Mouse (Mus musculus) bone marrow, adult 2 months (tissue): ENCODE measurements at regions not wholly inside any gene's neighbourhood (a gene's known extent, or its start where the extent isn't known, plus 50 kb on each side); places are given as distances from the start of the nearest gene placed in this dataset.

Experiments used
- CTCF ChIP-seq: fragments of 200-500 bp; IDR thresholded peaks from 2 replicates; pipeline ENCODE4 v1.5.1; 2011; ENCODE audit warnings: low read length, control low read depth; ENCODE audit not compliant: control insufficient read depth, insufficient read depth
- POLR2A ChIP-seq: fragments of 200-500 bp; IDR thresholded peaks from 2 replicates; pipeline ENCODE4 v1.6.1; 2011; ENCODE audit warnings: low read depth, mild to moderate bottlenecking, control low read depth, low read length, borderline replicate concordance; ENCODE audit not compliant: control insufficient read depth

DNA sequence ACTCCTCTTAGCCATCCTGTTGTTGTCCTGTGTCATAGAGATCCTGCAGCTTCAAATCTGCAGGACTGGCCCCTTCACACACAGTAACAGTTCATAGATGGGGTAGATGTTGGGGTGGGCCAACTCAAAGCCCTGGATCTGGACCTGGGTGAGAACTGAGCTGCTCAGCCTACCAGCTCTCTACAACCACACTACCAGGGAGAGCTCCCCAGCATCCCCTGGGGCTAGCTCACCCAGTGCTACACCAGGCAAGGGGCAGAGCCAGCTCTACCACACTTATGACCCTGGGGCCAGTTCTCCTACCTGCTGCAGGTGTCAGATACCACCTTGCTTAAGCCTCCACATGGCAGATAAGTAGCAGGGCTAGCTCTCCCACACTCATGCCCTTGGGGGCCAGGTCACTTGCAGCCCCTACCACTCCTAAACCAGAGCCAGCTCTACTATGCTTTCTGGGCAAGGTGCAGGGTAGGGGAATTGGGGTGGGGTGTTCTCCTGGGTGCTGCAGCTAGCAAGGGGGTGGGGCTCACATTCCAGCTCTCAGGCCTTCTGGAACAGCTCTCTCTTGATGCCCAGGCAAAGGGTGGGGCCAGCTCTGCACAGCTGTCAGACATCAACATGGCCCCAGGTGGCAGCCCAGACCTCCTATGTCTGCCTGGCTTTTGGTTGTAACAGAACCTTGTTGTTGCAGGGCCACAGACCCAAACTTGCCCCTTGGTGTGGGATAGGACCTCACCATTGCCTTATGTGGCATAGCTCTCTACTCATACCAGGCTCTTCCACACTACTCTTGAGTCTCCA lies 62.4 kb upstream of the Tab2 start:
- TF ChIP-seq CTCF (no peak), POLR2A (no peak)
